Mouse (Mus musculus): ENCODE data around the gene Myt1l. TPM values are rescaled to one million over a fixed set of nuclear protein-coding genes. Genes with fewer than 3 reads are reported as not detected.

Myt1l gene
- polyA plus RNA-seq, 1 experiment from 2014 or later = 1.2 TPM

DNA sequence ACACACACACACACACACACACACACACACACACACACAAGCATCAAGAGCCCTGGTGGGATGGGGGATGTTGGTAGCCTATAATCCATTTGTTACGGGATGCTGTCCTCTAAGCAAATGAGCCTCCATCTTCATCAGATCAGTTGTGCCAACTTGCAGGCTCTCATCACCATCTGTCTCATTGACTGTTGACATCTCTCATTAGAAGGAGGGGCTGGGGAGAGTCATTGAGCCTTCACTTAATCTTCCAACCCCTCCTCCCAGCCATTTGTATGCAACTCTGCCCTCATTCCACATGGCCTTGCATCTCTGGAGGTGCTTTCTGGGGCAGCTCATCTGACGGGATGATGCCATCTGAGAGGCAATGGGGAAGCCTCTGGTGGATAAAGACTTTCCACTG lies 200.1 kb downstream of the Myt1l start:
- H3K36me3 ChIP-seq = no peaks in the 10 kb centered on the region
- H3K4me2 ChIP-seq = no peak overlapping the region
- no peak for ATAC-seq (ENCODE audit: insufficient number of reproducible peaks, insufficient read depth, low FRiP score, low TSS enrichment, low read depth)
- H3K4me3 ChIP-seq (replicated peaks) = no peak overlapping the region
- no peaks in the 10 kb centered on the region for H3K9me3 ChIP-seq
- WGBS = 57% methylated on average over 2 of the region's 2 CpGs
- no peak overlapping the region for H3K27ac ChIP-seq
- H3K4me1 ChIP-seq (replicated peaks) = no peaks in the 10 kb centered on the region
- no peak overlapping the region for H3K9ac ChIP-seq (replicated peaks)
- H3K27me3 ChIP-seq = no peaks in the 10 kb centered on the region

DNA sequence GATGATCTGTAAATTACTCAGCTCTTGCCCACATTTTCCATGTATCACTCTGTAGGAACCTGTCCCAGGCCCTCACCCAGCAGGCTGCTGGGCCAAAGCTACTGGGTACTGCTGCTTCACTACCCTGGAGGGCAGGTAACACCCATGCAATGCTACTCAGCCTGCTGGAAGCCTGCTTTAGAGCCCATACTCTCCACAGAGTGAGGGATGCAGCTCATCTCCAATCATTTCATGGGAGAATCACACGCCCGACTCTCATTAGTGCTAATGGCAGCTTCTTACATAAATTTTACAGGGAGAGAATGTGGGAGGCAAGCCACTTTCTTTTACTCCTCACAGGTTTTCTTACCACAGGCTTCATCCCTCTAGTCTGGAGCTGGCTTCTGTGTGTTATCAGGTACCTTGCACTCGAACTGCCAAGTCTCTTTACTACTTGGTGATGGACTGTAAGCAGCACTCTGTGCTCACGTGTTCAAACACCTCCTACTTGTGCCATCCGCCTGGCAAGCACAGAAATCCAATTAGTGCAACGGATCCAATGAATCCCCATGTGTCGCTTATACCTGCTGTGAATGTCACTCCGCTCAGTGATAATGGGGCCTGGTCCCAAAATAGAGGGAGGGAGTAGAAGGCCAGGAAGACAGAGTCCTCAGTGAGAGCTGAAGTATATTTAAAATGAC lies 212.3 kb downstream of the Myt1l start:
- Histone ChIP-seq H3K4me1 (replicated peaks) (no peaks in the 10 kb centered on the region), H3K9ac (replicated peaks) (no peak overlapping the region), H3K9me3 (no peaks in the 10 kb centered on the region), H3K4me3 (replicated peaks) (no peak overlapping the region), H3K36me3 (no peaks in the 10 kb centered on the region), H3K27me3 (no peaks in the 10 kb centered on the region), H3K27ac (no peak overlapping the region), H3K4me2 (no peak overlapping the region)
- no peak for ATAC-seq (ENCODE audit: insufficient number of reproducible peaks, insufficient read depth, low FRiP score, low TSS enrichment, low read depth)
- WGBS = 74% methylated on average over 8 of the region's 8 CpGs

DNA sequence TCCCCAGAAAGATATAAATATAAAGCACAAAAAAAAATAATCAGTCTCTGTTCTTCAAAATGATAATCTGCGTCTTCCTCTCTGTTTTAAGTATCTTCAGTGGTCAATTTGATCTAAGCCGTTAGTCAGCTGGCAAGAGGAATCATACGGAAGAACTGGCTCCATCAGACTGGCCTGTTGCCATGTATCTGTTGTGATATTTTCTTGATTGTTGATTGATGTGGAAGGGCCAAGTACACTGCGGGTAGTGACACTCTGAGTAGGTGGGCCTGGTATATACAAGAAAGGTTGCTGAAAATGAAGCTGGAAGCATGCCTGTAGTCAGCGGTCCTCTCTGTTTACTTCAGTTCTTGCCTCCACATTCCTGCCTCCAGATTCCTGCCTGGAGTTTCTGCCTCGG lies 213.0 kb downstream of the Myt1l start:
- Histone ChIP-seq H3K4me1 (replicated peaks) (no peaks in the 10 kb centered on the region), H3K4me3 (replicated peaks) (no peak overlapping the region), H3K4me2 (no peak overlapping the region), H3K36me3 (no peaks in the 10 kb centered on the region), H3K27ac (no peak overlapping the region), H3K9ac (replicated peaks) (no peak overlapping the region), H3K9me3 (no peaks in the 10 kb centered on the region), H3K27me3 (no peaks in the 10 kb centered on the region)
- 90% methylated on average over 6 of the region's 6 CpGs for WGBS
- ATAC-seq (ENCODE audit: insufficient number of reproducible peaks, insufficient read depth, low FRiP score, low TSS enrichment, low read depth) = no peak

DNA sequence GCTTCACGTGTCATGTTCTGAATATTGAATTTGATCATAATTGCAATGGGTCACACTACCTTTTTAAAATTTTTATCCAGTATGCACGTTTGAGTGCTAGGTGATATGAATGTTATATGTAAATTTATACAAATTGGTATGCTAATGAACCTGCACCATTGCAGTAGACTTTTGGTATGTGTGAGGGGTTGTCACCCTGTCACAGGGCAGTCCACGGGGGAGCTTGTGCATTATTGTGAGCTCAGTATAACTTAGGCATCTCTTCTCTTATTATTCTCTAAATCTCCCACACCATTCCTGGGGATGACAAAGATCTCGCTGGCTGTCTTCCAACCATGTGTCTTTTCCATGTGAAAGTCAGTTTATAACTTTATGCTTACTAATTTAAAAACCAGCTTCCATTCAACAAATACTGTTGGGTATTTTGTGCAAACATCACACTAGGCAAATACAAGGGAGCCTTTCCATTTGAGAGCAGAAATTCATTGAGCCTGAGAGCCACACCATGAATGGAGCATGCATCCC lies 222.5 kb downstream of the Myt1l start:
- H3K27me3 ChIP-seq = no peaks in the 10 kb centered on the region
- no peaks in the 10 kb centered on the region for H3K4me1 ChIP-seq (replicated peaks)
- no peaks in the 10 kb centered on the region for H3K36me3 ChIP-seq
- no peak overlapping the region for H3K4me3 ChIP-seq (replicated peaks)
- no peak overlapping the region for H3K9ac ChIP-seq (replicated peaks)
- no peak overlapping the region for H3K4me2 ChIP-seq
- no peak overlapping the region for H3K27ac ChIP-seq
- ATAC-seq (ENCODE audit: insufficient number of reproducible peaks, insufficient read depth, low FRiP score, low TSS enrichment, low read depth) = no peak
- 92% methylated on average over 4 of the region's 4 CpGs for WGBS
- H3K9me3 ChIP-seq = no peaks in the 10 kb centered on the region

DNA sequence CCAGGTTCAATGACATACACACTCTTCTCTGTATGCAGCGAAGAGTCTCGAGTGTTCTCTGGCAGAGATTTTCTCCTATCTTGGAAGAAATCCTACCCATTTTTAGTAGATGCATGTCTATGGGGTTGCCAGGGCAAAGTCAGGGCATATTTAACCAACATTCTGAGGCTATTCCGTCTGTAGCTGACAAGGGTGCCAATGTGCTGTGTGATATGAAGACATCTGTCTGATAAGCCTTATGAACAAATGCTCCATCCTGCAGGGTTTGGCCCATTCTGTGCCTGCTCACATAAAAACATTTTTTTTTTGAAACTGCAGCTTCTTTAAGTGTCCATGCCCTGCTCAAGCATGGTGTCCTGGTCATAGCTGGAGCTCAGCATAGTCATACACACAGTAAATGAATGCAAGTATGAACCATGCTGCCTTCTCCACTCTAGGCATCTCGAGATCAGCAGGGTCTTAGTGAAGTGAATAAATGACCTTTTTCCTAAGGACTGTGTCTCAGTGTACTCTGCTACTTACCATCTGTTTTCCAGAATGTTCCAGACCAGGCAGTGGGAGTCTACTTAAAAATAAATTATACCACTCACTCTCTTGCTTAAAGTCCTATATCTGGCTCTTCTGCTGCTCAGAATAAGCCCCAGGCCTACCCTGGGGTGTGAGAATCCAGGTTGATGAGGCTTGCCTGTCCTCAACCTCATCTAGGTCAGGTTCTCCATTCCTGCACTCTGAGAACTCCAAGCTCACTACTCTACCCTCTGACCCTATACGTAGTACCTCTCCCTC lies 227.1 kb downstream of the Myt1l start:
- Histone ChIP-seq H3K4me3 (replicated peaks) (no peak overlapping the region), H3K4me1 (replicated peaks) (peaks cover under 1% of the 10 kb centered on the region; the same call in 1 of the 2 replicates), H3K27ac (no peak overlapping the region), H3K4me2 (no peak overlapping the region), H3K36me3 (no peaks in the 10 kb centered on the region), H3K9ac (replicated peaks) (no peak overlapping the region), H3K27me3 (no peaks in the 10 kb centered on the region), H3K9me3 (no peaks in the 10 kb centered on the region)
- ATAC-seq (ENCODE audit: insufficient number of reproducible peaks, insufficient read depth, low FRiP score, low TSS enrichment, low read depth) = no peak
- WGBS = 88% methylated on average over 5 of the region's 5 CpGs

DNA sequence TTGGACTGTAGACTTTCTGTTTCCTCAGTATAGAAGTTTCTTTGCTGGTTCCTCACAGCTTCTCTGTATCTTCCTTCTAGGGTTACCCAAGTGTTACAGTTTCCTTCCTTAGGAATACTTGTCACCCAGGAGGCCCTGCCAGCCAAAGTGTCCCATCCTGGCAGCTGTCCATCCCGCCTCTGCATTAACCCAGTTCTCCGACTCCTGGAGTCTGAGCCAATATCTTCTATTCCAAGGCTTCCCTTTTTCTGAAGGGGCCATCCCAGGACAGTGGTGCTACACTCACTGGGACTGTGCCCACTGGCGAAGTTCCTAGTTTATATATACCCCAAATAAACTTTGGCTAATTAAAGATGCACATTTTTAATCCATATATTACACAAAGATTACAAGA lies 227.7 kb downstream of the Myt1l start:
- 89% methylated on average over 3 of the region's 3 CpGs for WGBS
- Histone ChIP-seq H3K4me2 (no peak overlapping the region), H3K4me1 (replicated peaks) (peaks cover 6% of the 10 kb centered on the region), H3K27me3 (no peaks in the 10 kb centered on the region), H3K27ac (no peak overlapping the region), H3K36me3 (no peaks in the 10 kb centered on the region), H3K9ac (replicated peaks) (no peak overlapping the region), H3K9me3 (no peaks in the 10 kb centered on the region), H3K4me3 (replicated peaks) (no peak overlapping the region)
- ATAC-seq (ENCODE audit: insufficient number of reproducible peaks, insufficient read depth, low FRiP score, low TSS enrichment, low read depth) = no peak

DNA sequence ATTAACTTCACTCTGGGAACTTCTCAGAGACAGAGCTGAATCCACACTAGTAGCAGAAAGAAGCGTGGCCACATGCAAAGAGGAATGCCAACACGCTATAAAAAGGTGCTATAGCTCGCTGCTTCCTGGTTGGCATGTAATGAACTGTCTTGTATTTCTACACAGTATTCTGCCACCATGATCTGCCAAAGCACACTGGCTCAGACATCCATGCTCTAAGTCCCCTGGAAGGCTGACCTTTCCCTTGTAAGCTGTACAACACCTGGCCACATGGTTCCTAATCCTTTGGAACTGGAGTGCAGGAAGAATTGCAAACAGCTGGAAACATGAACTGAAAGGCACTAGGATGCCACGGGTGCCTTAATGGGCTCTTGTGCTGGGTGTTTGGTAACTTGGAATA lies 232.4 kb downstream of the Myt1l start:
- Histone ChIP-seq H3K9me3 (no peaks in the 10 kb centered on the region), H3K9ac (replicated peaks) (no peak overlapping the region), H3K27me3 (no peaks in the 10 kb centered on the region), H3K27ac (no peak overlapping the region), H3K4me2 (no peak overlapping the region), H3K36me3 (no peaks in the 10 kb centered on the region), H3K4me1 (replicated peaks) (peaks cover 6% of the 10 kb centered on the region), H3K4me3 (replicated peaks) (no peak overlapping the region)
- no peak for ATAC-seq (ENCODE audit: insufficient number of reproducible peaks, insufficient read depth, low FRiP score, low TSS enrichment, low read depth)
- 50% methylated on average over 4 of the region's 4 CpGs for WGBS

DNA sequence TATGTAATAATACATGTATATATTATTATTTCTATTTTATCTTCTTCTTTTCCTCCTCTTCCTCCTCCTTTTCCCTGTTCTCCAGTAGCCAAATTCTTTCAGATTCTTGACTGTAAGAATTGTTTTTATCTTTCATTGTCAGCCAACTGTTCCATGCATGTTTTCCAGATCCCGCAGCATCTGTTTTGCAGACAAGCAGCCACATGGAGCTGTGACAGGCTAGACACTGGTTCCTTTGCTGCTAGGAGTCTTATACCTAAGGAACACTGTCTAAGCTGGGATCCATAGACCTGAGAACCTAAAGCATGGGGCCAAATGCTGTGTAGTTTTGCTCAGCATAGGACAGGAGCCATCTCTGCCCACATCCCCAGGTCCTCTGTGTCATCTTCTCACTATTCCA lies 238.0 kb downstream of the Myt1l start:
- no peak overlapping the region for H3K9ac ChIP-seq (replicated peaks)
- H3K27ac ChIP-seq = no peak overlapping the region
- H3K4me3 ChIP-seq (replicated peaks) = no peak overlapping the region
- H3K4me1 ChIP-seq (replicated peaks) = no peaks in the 10 kb centered on the region
- H3K36me3 ChIP-seq = no peaks in the 10 kb centered on the region
- WGBS = 88% methylated on average over 1 of the region's 1 CpGs
- H3K27me3 ChIP-seq = no peaks in the 10 kb centered on the region
- H3K9me3 ChIP-seq = no peaks in the 10 kb centered on the region
- no peak overlapping the region for H3K4me2 ChIP-seq
- no peak for ATAC-seq (ENCODE audit: insufficient number of reproducible peaks, insufficient read depth, low FRiP score, low TSS enrichment, low read depth)

DNA sequence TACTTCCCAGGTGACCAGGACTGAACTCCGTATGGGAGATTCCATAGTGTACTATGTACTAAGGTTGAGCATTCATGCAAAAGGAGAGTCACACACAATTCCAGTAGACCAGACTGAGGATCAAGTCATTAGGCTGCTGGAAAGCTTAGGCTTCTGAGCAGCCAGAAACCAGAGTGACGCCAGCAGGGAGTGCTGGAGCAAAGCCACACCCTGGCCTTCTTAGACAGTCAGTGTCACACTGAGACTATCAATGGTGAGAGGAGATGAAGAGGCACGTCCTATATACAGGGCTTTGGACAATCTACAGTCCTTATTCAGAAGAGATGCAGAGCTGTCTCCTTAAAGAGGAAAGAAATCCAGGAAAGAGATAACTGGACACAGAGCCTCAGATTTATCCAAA lies 243.6 kb downstream of the Myt1l start:
- H3K9me3 ChIP-seq = no peaks in the 10 kb centered on the region
- H3K9ac ChIP-seq (replicated peaks) = no peak overlapping the region
- no peak overlapping the region for H3K4me2 ChIP-seq
- no peak for ATAC-seq (ENCODE audit: insufficient number of reproducible peaks, insufficient read depth, low FRiP score, low TSS enrichment, low read depth)
- H3K4me3 ChIP-seq (replicated peaks) = no peak overlapping the region
- WGBS = 73% methylated on average over 3 of the region's 3 CpGs
- no peak overlapping the region for H3K27ac ChIP-seq
- no peaks in the 10 kb centered on the region for H3K36me3 ChIP-seq
- no peaks in the 10 kb centered on the region for H3K27me3 ChIP-seq
- no peaks in the 10 kb centered on the region for H3K4me1 ChIP-seq (replicated peaks)

DNA sequence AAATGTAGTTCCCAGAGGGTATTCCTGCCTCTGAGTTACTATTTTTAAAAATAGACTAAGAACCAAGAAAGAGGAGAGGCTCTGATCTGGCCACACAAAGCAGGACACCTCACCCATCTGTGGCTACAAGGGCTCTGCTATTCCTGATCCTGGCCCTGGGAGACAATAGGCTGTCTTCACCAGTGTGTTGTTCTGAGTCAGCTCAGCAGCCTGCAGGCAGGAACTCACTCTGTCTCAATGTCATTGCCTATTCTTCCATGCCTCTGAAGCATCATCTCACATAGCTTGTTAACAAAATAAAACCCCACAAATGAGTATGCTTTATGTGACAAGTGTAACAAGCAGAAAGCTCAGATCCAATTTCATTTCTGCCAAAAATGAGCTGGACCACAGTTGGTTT lies 244.2 kb downstream of the Myt1l start:
- no peak overlapping the region for H3K27ac ChIP-seq

DNA sequence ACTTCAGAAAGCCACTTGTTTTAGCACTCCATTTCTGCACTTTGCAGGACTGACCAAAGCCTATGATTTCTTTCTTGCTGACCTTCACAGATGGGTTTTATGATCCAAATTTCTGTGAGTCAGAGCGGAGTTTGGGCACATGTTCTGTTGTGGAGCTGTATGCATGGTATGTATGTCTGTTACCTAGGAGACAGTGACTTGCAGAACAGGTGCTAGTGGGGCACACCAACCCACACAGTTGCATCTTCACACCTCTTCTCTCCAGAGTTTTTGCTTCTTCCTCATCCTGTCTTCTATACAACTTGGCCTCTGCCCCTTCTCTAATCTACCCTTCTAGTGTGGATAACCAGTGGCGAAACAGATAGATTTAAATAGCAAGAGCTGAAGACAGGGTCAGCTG lies 250.7 kb downstream of the Myt1l start:
- H3K4me1 ChIP-seq (replicated peaks) = no peaks in the 10 kb centered on the region

More for the DNA sequence above, 244.2 kb downstream of the Myt1l start:
- Histone ChIP-seq H3K4me1 (replicated peaks) (no peaks in the 10 kb centered on the region), H3K27me3 (no peaks in the 10 kb centered on the region), H3K9me3 (no peaks in the 10 kb centered on the region), H3K4me3 (replicated peaks) (no peak overlapping the region), H3K4me2 (no peak overlapping the region), H3K36me3 (no peaks in the 10 kb centered on the region), H3K9ac (replicated peaks) (no peak overlapping the region)
- no peak for ATAC-seq (ENCODE audit: insufficient number of reproducible peaks, insufficient read depth, low FRiP score, low TSS enrichment, low read depth)

More for the DNA sequence above, 250.7 kb downstream of the Myt1l start:
- ATAC-seq (ENCODE audit: insufficient number of reproducible peaks, insufficient read depth, low FRiP score, low TSS enrichment, low read depth) = no peak
- WGBS = 89% methylated on average over 2 of the region's 2 CpGs
- Histone ChIP-seq H3K4me2 (no peak overlapping the region), H3K4me3 (replicated peaks) (no peak overlapping the region), H3K9ac (replicated peaks) (no peak overlapping the region), H3K9me3 (no peaks in the 10 kb centered on the region), H3K27me3 (no peaks in the 10 kb centered on the region), H3K27ac (no peak overlapping the region), H3K36me3 (no peaks in the 10 kb centered on the region)

Measured in limb, embryonic 12.5 days (tissue).